Mouse (Mus musculus): ENCODE results near the gene Hhipl1. TPM values are rescaled to one million over a fixed set of nuclear protein-coding genes. Genes with fewer than 3 reads are reported as not detected.

The Hhipl1 gene
- polyA plus RNA-seq, 1 experiment: 3.9 TPM

GRCm38 (mm10) chr12:108305172-108305571 lies 898 bp upstream of the Hhipl1 start:
- TF ChIP-seq POLR2A (IDR thresholded peaks at IDR 0.05; ENCODE audit: borderline replicate concordance, extremely low read depth, insufficient read depth, insufficient read length, poor library complexity, severe bottlenecking): no peak
- TF ChIP-seq CTCF (IDR thresholded peaks at IDR 0.05; ENCODE audit: borderline replicate concordance, extremely low read depth, insufficient read depth, insufficient read length): no peak

GRCm38 (mm10) chr12:108307553-108307952 lies 1.5 kb downstream of the Hhipl1 start:
- DNase-seq (ENCODE audit: low read depth): peak; percentile 55
- TF ChIP-seq POLR2A (IDR thresholded peaks at IDR 0.05; ENCODE audit: borderline replicate concordance, extremely low read depth, insufficient read depth, insufficient read length, poor library complexity, severe bottlenecking) (no peak), CTCF (IDR thresholded peaks at IDR 0.05; ENCODE audit: borderline replicate concordance, extremely low read depth, insufficient read depth, insufficient read length) (peak; percentile 76)

More at GRCm38 (mm10) chr12:108305172-108305571, 898 bp upstream of the Hhipl1 start:
- DNase-seq (ENCODE audit: low read depth): no peak

DNA sequence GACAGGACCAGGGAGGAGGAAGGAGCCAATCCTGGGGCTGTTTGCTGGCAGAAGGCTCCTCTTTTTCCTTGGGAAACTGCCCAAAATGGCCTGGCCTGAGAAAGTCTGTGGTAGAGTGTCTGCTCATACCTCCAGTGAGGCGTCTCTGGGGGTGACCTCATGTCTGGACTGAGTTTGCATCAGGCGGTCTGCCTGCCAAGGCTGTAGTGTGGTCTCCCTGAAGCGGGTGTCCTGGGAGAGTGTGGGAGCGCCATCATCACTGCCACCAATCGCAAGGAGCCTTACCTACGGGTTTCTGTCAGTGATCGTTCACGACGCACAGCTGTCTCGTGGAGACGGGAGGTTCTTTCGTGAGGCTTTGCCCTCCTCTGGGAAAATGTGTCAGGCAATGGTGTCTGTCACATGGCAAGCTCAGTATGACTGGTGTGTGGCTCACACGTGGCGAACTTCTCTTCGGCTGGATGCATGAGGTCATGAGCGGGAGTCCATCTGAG lies 2.3 kb downstream of the Hhipl1 start:
- no peak for DNase-seq (ENCODE audit: low read depth)
- no peak for TF ChIP-seq POLR2A (IDR thresholded peaks at IDR 0.05; ENCODE audit: borderline replicate concordance, extremely low read depth, insufficient read depth, insufficient read length, poor library complexity, severe bottlenecking)

DNA sequence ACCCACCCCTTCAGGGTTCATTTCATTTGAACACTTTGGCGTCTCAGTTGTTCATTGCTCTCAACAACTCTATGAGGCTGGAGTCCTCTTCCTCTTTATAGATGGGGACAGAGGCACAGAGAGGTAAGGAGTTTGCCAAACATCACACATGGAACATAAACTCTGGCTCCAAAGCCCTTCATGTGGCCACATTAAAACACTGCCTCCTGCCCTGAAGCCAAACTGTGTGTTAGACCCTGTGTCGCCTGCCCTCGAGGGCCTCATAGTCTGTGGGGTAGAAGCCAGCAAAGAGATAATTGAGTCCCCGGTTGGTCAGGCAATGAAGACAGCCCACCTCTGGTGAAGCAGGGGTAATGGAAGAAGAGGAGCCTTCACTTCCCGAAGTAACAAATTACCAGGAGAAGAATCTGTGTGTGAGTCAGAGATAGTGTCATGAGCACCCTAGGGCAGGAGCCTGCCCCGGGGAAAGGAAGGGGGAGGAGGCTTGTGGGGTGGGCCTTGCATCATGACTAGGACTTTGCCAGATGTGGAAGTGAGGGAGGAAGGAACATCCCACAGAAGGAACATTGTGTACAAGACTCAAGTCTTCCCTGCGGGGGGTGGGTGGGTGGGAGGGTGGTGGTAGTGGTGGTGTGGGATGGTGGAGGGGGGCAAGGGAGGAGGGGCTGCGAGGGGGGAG lies 3.2 kb downstream of the Hhipl1 start:
- DNase-seq (ENCODE audit: low read depth): no peak
- no peak for TF ChIP-seq CTCF (IDR thresholded peaks at IDR 0.05; ENCODE audit: borderline replicate concordance, extremely low read depth, insufficient read depth, insufficient read length)
- TF ChIP-seq POLR2A (IDR thresholded peaks at IDR 0.05; ENCODE audit: borderline replicate concordance, extremely low read depth, insufficient read depth, insufficient read length, poor library complexity, severe bottlenecking): no peak

- DNase-seq (ENCODE audit: low read depth): no peak
- TF ChIP-seq POLR2A (IDR thresholded peaks at IDR 0.05; ENCODE audit: borderline replicate concordance, extremely low read depth, insufficient read depth, insufficient read length, poor library complexity, severe bottlenecking) (no peak), CTCF (IDR thresholded peaks at IDR 0.05; ENCODE audit: borderline replicate concordance, extremely low read depth, insufficient read depth, insufficient read length) (no peak)
Observed at GRCm38 (mm10) chr12:108310041-108310440, 4.0 kb downstream of the Hhipl1 start.

DNA sequence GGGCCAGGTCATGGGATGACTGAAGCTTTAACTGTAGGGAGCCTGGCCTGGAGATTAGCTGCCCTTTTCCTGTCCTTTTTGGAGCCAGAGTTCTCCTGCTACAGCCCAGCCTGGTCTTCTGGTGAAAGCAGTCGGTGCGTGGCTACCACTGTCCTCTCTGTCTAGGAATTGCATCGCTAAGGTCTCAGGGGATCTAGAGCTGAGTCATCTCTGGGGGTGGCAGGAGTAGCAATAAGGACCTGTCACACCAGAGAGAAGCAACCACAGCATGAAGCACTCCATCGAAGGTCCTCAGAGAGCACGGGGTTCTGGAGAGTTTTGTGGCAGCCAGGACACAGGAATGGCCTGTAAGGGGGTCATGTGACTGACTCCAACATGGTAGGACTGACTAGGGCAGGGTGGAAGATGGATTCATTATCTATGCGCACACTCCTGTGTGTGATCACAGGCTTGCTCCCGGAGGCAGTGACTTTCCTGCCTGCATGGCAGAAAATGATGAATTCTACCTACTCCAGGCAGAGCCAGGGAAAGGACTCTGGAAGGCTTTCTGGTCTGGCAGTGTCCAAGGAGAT lies 4.5 kb downstream of the Hhipl1 start:
- DNase-seq (ENCODE audit: low read depth): no peak
- no peak for TF ChIP-seq POLR2A (IDR thresholded peaks at IDR 0.05; ENCODE audit: borderline replicate concordance, extremely low read depth, insufficient read depth, insufficient read length, poor library complexity, severe bottlenecking)
- TF ChIP-seq CTCF (IDR thresholded peaks at IDR 0.05; ENCODE audit: borderline replicate concordance, extremely low read depth, insufficient read depth, insufficient read length): no peak

DNA sequence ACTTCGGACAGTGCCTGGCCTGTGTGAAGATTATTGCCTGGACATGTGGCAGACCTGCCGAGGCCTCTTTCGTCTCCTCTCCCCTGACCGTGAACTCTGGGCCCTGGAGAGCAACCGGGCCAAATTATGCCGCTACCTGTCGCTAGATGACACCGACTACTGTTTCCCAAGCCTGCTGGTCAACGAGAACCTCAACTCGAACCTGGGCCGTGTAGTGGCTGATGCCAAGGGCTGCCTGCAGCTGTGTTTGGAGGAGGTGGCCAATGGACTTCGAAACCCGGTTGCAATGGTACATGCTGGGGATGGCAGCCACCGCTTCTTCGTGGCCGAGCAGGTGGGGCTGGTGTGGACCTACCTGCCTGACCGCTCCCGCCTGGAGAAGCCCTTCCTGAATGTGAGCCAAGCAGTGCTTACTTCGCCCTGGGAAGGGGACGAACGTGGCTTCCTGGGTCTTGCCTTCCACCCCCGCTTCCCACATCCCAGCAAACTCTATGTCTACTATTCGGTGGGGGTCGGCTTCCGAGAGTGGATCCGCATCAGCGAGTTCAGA lies 5.7 kb downstream of the Hhipl1 start:
- TF ChIP-seq CTCF (IDR thresholded peaks at IDR 0.05; ENCODE audit: borderline replicate concordance, extremely low read depth, insufficient read depth, insufficient read length): no peak
- no peak for TF ChIP-seq POLR2A (IDR thresholded peaks at IDR 0.05; ENCODE audit: borderline replicate concordance, extremely low read depth, insufficient read depth, insufficient read length, poor library complexity, severe bottlenecking)
- no peak for DNase-seq (ENCODE audit: low read depth)

DNA sequence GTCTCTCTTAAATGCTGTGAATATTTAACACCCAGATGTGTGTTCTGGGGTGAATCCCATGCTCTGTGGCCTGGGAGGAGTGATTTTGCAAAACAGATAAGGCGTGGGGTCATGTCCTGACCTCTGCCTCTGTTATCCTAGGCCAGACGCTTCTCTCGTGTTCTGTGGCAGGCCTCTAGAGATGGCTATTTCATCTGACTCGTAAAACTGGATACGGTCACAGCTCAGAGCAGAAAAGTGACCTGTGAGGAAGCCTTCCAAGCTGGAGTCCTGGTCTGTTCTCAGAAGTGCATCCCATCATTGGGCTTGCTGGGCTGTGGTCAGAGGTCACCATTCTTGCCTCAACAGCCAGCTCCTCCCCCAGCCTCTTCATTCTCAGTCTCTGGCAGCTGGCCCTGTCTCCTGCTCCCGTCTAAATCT lies 6.4 kb downstream of the Hhipl1 start:
- TF ChIP-seq POLR2A (IDR thresholded peaks at IDR 0.05; ENCODE audit: borderline replicate concordance, extremely low read depth, insufficient read depth, insufficient read length, poor library complexity, severe bottlenecking): no peak
- TF ChIP-seq CTCF (IDR thresholded peaks at IDR 0.05; ENCODE audit: borderline replicate concordance, extremely low read depth, insufficient read depth, insufficient read length): no peak
- no peak for DNase-seq (ENCODE audit: low read depth)

- TF ChIP-seq CTCF (IDR thresholded peaks at IDR 0.05; ENCODE audit: borderline replicate concordance, extremely low read depth, insufficient read depth, insufficient read length) (no peak), POLR2A (IDR thresholded peaks at IDR 0.05; ENCODE audit: borderline replicate concordance, extremely low read depth, insufficient read depth, insufficient read length, poor library complexity, severe bottlenecking) (no peak)
- DNase-seq (ENCODE audit: low read depth): no peak
Observed at GRCm38 (mm10) chr12:108313244-108313772, 7.2 kb downstream of the Hhipl1 start.

GRCm38 (mm10) chr12:108315818-108316217 lies 9.7 kb downstream of the Hhipl1 start:
- peak; percentile 48 for DNase-seq (ENCODE audit: low read depth)
- TF ChIP-seq POLR2A (IDR thresholded peaks at IDR 0.05; ENCODE audit: borderline replicate concordance, extremely low read depth, insufficient read depth, insufficient read length, poor library complexity, severe bottlenecking) (no peak), CTCF (IDR thresholded peaks at IDR 0.05; ENCODE audit: borderline replicate concordance, extremely low read depth, insufficient read depth, insufficient read length) (no peak)

GRCm38 (mm10) chr12:108316655-108317054 lies 10.6 kb downstream of the Hhipl1 start:
- TF ChIP-seq CTCF (IDR thresholded peaks at IDR 0.05; ENCODE audit: borderline replicate concordance, extremely low read depth, insufficient read depth, insufficient read length) (no peak), POLR2A (IDR thresholded peaks at IDR 0.05; ENCODE audit: borderline replicate concordance, extremely low read depth, insufficient read depth, insufficient read length, poor library complexity, severe bottlenecking) (no peak)
- no peak for DNase-seq (ENCODE audit: low read depth)
